Mouse (Mus musculus) G1E (cell line): ENCODE measurements around the gene Sf3b2. TPM values are rescaled to one million over a fixed set of nuclear protein-coding genes. Genes with fewer than 3 reads are reported as not detected.

ENCODE experiments used
- ATAC-seq: 2 replicates; pipeline ENCODE4 v1.8.0; 2016; ENCODE audit warnings: mild to moderate bottlenecking; ENCODE audit not compliant: insufficient number of reproducible peaks, poor library complexity, low FRiP score, severe bottlenecking; ENCODE audit errors: extremely low read depth
- DNase-seq: peaks from one replicate; pipeline ENCODE4 v3.0.0; 2012; ENCODE audit warnings: low spot score
- H3K27me3 ChIP-seq: 2 replicates; pipeline ENCODE4 v1.6.1; 2012; ENCODE audit warnings: mild to moderate bottlenecking, low read length, inconsistent platforms; ENCODE audit not compliant: insufficient read depth
- H3K36me3 ChIP-seq: replicated peaks from 2 replicates; pipeline ENCODE3; 2012; ENCODE audit warnings: mild to moderate bottlenecking, inconsistent platforms
- H3K4me1 ChIP-seq: 2 replicates; pipeline ENCODE4 v1.6.1; 2012; ENCODE audit warnings: low read depth, low read length, inconsistent platforms, mixed read lengths; ENCODE audit not compliant: insufficient read depth
- H3K4me3 ChIP-seq: 2 replicates; pipeline ENCODE4 v1.5.1; 2012; ENCODE audit warnings: low read depth, mild to moderate bottlenecking, inconsistent platforms, low read length, moderate library complexity, mixed read lengths
- H3K9me3 ChIP-seq: replicated peaks from 2 replicates; pipeline ENCODE4 v1.6.1; 2012; ENCODE audit warnings: inconsistent platforms
- CTCF ChIP-seq: IDR thresholded peaks from 2 replicates; pipeline ENCODE4 v1.5.1; 2012; ENCODE audit warnings: low read depth, low read length, inconsistent platforms, mixed read lengths
- GATA1 ChIP-seq: IDR thresholded peaks from 2 replicates; pipeline ENCODE4 v1.6.1; 2012; ENCODE audit warnings: borderline replicate concordance, low read length, inconsistent platforms, mixed read lengths
- GATA2 ChIP-seq: IDR thresholded peaks from 2 replicates; pipeline ENCODE4 v1.6.1; 2012; ENCODE audit warnings: low read depth, low read length, inconsistent platforms, borderline replicate concordance
- POLR2AphosphoS5 ChIP-seq: IDR thresholded peaks from 2 replicates; pipeline ENCODE4 v1.6.1; 2012; ENCODE audit warnings: low read depth, low read length, inconsistent platforms; ENCODE audit not compliant: insufficient replicate concordance
- TAL1 ChIP-seq: conservative IDR thresholded peaks from 2 replicates; pipeline ENCODE4 v1.6.1; 2012; ENCODE audit warnings: low read depth, low read length, inconsistent platforms, mixed read lengths
- polyA plus RNA-seq: library from polyadenylated mRNA; stranded (reverse); fragments of >175 nt; gene quantifications from 2 replicates; pipeline ENCODE4 v1.2.3, GENCODE M21; 2012
- total RNA-seq, 2 experiments: library from RNA; stranded (forward) in 1 of 2; stranded (reverse) in 1 of 2; fragments of 200-1000 nt in 1 of 2; fragments of >200 nt in 1 of 2; fragmentation: Nextera tagmentation in 1 of 2; gene quantifications; 2 replicates each; pipeline ENCODE4 v1.2.3; 2014 to 2017

Sf3b2 gene
- total RNA-seq (2014; fragmentation: Nextera tagmentation) (161 and 175 TPM in 2 replicates), total RNA-seq (2017) (233 and 253 TPM in 2 replicates), polyA plus RNA-seq (273 and 421 TPM in 2 replicates)

GRCm38 (mm10) chr19:5294972-5295735 lies at the start of gene Sf3b2:
TSS of gene Sf3b2 (minus strand) at chr19:5295455.
- no peak for TF ChIP-seq GATA2
- TF ChIP-seq CTCF = peak; percentile 57
- Histone ChIP-seq H3K4me3 (peak within 1 kb of the TSS; percentile 78), H3K9me3 (no peaks in the 10 kb centered on the region), H3K27me3 (peaks cover 8% of the 10 kb centered on the region), H3K4me1 (peaks cover 46% of the 10 kb centered on the region), H3K36me3 (peaks cover 40% of the 10 kb centered on the region)
- DNase-seq (peak; percentile 89), ATAC-seq (peak; percentile 96)

- peaks cover 26% of the 10 kb centered on the region for H3K27me3 ChIP-seq
- ATAC-seq (no peak), DNase-seq (no peak)
- no peaks in the 10 kb centered on the region for H3K9me3 ChIP-seq
- no peak for TF ChIP-seq GATA1
- no peak for TF ChIP-seq GATA2
- TF ChIP-seq CTCF = no peak
- no peak for TF ChIP-seq POLR2AphosphoS5
- no peak for TF ChIP-seq TAL1
- H3K36me3 ChIP-seq = no peaks in the 10 kb centered on the region
- no peak overlapping the region for H3K4me3 ChIP-seq
- no peaks in the 10 kb centered on the region for H3K4me1 ChIP-seq
Observed at GRCm38 (mm10) chr19:5341360-5341759, 46.1 kb upstream of the Sf3b2 start.

- Histone ChIP-seq H3K4me3 (no peak overlapping the region), H3K27me3 (peaks cover 23% of the 10 kb centered on the region), H3K36me3 (no peaks in the 10 kb centered on the region), H3K4me1 (0 out of 2 replicates have a peak, but pooled peaks cover 2% of the 10 kb centered on the region), H3K9me3 (no peaks in the 10 kb centered on the region)
- TF ChIP-seq POLR2AphosphoS5 (no peak), TAL1 (no peak), GATA2 (no peak), GATA1 (no peak), CTCF (peak; percentile 94)
- peak; percentile 42 for DNase-seq
- no peak for ATAC-seq
Observed at GRCm38 (mm10) chr19:5337975-5338374, 42.7 kb upstream of the Sf3b2 start.

- 0 out of 2 replicates have a peak, but pooled peaks cover 2% of the 10 kb centered on the region for H3K4me1 ChIP-seq
- no peaks in the 10 kb centered on the region for H3K9me3 ChIP-seq
- DNase-seq (no peak), ATAC-seq (no peak)
- no peaks in the 10 kb centered on the region for H3K36me3 ChIP-seq
- H3K27me3 ChIP-seq = peaks cover 24% of the 10 kb centered on the region
- TF ChIP-seq GATA2 (no peak), CTCF (no peak), POLR2AphosphoS5 (no peak), TAL1 (no peak), GATA1 (no peak)
- H3K4me3 ChIP-seq = no peak within 1 kb of the TSS
Observed at GRCm38 (mm10) chr19:5335441-5335840, 40.2 kb upstream of the Sf3b2 start, which contains the start of gene Catsper1. TSS of gene Catsper1 (plus strand) at chr19:5335741.

GRCm38 (mm10) chr19:5334741-5335140 lies 39.5 kb upstream of the Sf3b2 start:
- ATAC-seq (no peak), DNase-seq (no peak)
- Histone ChIP-seq H3K4me1 (0 out of 2 replicates have a peak, but pooled peaks cover 2% of the 10 kb centered on the region), H3K27me3 (peaks cover 24% of the 10 kb centered on the region), H3K4me3 (no peak overlapping the region), H3K9me3 (no peaks in the 10 kb centered on the region), H3K36me3 (no peaks in the 10 kb centered on the region)
- no peak for TF ChIP-seq GATA1
- TF ChIP-seq GATA2 = no peak
- TF ChIP-seq POLR2AphosphoS5 = no peak
- TF ChIP-seq CTCF = no peak
- no peak for TF ChIP-seq TAL1

GRCm38 (mm10) chr19:5327970-5328369 lies 32.7 kb upstream of the Sf3b2 start:
- Histone ChIP-seq H3K4me3 (no peak overlapping the region), H3K27me3 (peaks cover 15% of the 10 kb centered on the region), H3K4me1 (no peaks in the 10 kb centered on the region), H3K36me3 (no peaks in the 10 kb centered on the region), H3K9me3 (no peaks in the 10 kb centered on the region)
- TF ChIP-seq CTCF = no peak
- no peak for TF ChIP-seq POLR2AphosphoS5
- TF ChIP-seq TAL1 = no peak
- TF ChIP-seq GATA1 = no peak
- no peak for TF ChIP-seq GATA2
- no peak for DNase-seq
- ATAC-seq = no peak
